ENCODE assay signal across 8 mouse cellular contexts in the genomic region with DNA sequence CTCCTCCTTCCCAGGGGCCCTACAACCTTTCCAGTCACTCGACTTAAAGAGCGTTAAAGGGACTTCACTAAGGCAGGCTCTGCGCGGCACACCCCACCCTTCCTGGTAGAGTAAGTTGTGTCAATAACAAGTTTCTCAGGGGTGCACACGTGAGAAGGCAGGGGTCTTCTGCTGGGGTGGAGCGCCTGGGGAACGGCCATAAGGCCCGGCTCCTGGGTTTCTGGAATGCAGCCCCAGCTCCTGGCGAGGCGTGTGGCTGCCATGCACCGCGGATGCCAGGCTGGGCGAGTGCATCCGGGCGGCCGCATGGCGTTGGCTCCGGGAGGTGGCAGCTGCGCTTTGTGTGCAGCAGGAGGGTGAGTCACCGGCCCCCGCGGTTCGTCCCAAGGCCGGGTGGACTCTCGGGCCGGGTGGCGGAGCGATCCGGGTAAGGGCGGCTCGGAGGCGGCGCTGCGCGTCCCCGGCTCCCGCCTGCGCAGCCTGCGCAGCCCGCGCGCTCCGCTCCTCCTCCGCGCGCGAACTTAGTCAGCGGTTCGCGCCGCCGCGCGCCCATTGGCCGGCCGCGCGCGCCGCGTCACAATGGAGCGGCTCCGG. TPM values are rescaled to one million over a fixed set of nuclear protein-coding genes. Genes with fewer than 3 reads are reported as not detected.
A peak's percentile ranks its signal among the peaks of the same experiment; 100 is the strongest.
DNase-seq lines count a peak whose midpoint lies in the region; ATAC-seq lines count a peak whose summit lies in the region.

A gene (plus strand): TSS at position 578 of the 594 bp plus-strand sequence.

- no peaks in the 10 kb centered on the region; the same call in 1 of the 2 replicates for H3K4me1 ChIP-seq in embryonic facial prominence, embryonic 11.5 days (ENCODE audit: control insufficient read depth, insufficient read depth, low read length)
- no peaks in the 10 kb centered on the region; the same call in 1 of the 2 replicates for H3K4me1 ChIP-seq in midbrain, embryonic 11.5 days (ENCODE audit: control insufficient read depth, insufficient read depth, low read length)

- no peaks in the 10 kb centered on the region for H3K36me3 ChIP-seq in embryonic facial prominence, embryonic 11.5 days (replicated peaks; ENCODE audit: control insufficient read depth, insufficient read depth, low read depth, low read length)
- H3K36me3 ChIP-seq in midbrain, embryonic 11.5 days (ENCODE audit: control insufficient read depth, insufficient read depth, low read length): no peaks in the 10 kb centered on the region

- under 1% methylated on average over 38 of the region's 63 CpGs for WGBS in embryonic facial prominence, embryonic 11.5 days
- WGBS in midbrain, embryonic 11.5 days: under 1% methylated on average over 58 of the region's 63 CpGs

- no peaks in the 10 kb centered on the region for H3K9me3 ChIP-seq in embryonic facial prominence, embryonic 11.5 days (replicated peaks; ENCODE audit: control insufficient read depth, low read length)
- H3K9me3 ChIP-seq in midbrain, embryonic 11.5 days (ENCODE audit: control insufficient read depth, low read length): peaks cover 5% of the 10 kb centered on the region; the same call in 1 of the 2 replicates

- H3K4me2 ChIP-seq in embryonic facial prominence, embryonic 11.5 days (ENCODE audit: low read depth, low read length): peak within 1 kb of the TSS; percentile 99
- peak within 1 kb of the TSS; percentile 96 for H3K4me2 ChIP-seq in midbrain, embryonic 11.5 days

- peak; percentile 94 for ATAC-seq in embryonic facial prominence, embryonic 11.5 days (replicated peaks; ENCODE audit: insufficient number of reproducible peaks, low FRiP score, low TSS enrichment, low read depth)
- peak; percentile 79 for ATAC-seq in granulocyte monocyte progenitor cell, adult 5-6 weeks (replicated peaks; ENCODE audit: poor library complexity, severe bottlenecking)
- ATAC-seq in midbrain, embryonic 11.5 days (ENCODE audit: low FRiP score): peak; percentile 96

- peak; percentile 97 for DNase-seq in adrenal gland, postnatal 14 days
- DNase-seq in embryonic facial prominence, embryonic 11.5 days (ENCODE audit: low spot score): peak; percentile 91
- DNase-seq in kidney, adult 11 months: peak; percentile 84
- DNase-seq in left cerebral cortex, postnatal 4 days: peak; percentile 79
- peak; percentile 98 for DNase-seq in midbrain, embryonic 11.5 days (ENCODE audit: low spot score, missing footprints)
- DNase-seq in right cerebral cortex, postnatal 4 days: peak; percentile 81
- DNase-seq in c-Kit-positive CD71-positive TER-119-positive erythroid progenitor cells, embryonic 14.5 days (ENCODE audit: low spot score): no peak

- intact Hi-C loops in left cerebral cortex, postnatal 4 days (cut with DNase I): no loop called here

- peak within 1 kb of the TSS; percentile 84 for H3K9ac ChIP-seq in embryonic facial prominence, embryonic 11.5 days (replicated peaks; ENCODE audit: low read length)
- H3K9ac ChIP-seq in midbrain, embryonic 11.5 days (ENCODE audit: low read length): peak within 1 kb of the TSS; percentile 95

- no peaks in the 10 kb centered on the region for H3K27me3 ChIP-seq in embryonic facial prominence, embryonic 11.5 days (ENCODE audit: control insufficient read depth, insufficient read depth, low read length)
- H3K27me3 ChIP-seq in midbrain, embryonic 11.5 days (ENCODE audit: control insufficient read depth, insufficient read depth, low read length): 0 out of 2 replicates have a peak, but pooled peaks cover 2% of the 10 kb centered on the region

- H3K27ac ChIP-seq in embryonic facial prominence, embryonic 11.5 days (replicated peaks; ENCODE audit: low read depth, low read length): no peak within 1 kb of the TSS
- H3K27ac ChIP-seq in midbrain, embryonic 11.5 days (ENCODE audit: low read depth, low read length): peak within 1 kb of the TSS; percentile 65

- H3K4me3 ChIP-seq in embryonic facial prominence, embryonic 11.5 days (ENCODE audit: low read depth, low read length): peak within 1 kb of the TSS; percentile 80
- peak within 1 kb of the TSS; percentile 82 for H3K4me3 ChIP-seq in midbrain, embryonic 11.5 days (ENCODE audit: low read depth, low read length)

RNA-seq across cellular contexts. Expression of the gene that starts here (rescaled TPM):
- total RNA-seq in adrenal gland, postnatal 14 days (2021): 86.3 and 88.5 TPM in 2 replicates
- polyA plus RNA-seq in embryonic facial prominence, embryonic 11.5 days (2014; fragmentation: Nextera tagmentation; extraction: Ambion mirVana): 7.6 and 8.4 TPM in 2 replicates
- total RNA-seq in granulocyte monocyte progenitor cell, adult 5-6 weeks (2014; fragmentation: Nextera tagmentation): 16.1 and 19.8 TPM in 2 replicates
- 6.5 and 9.7 TPM in 2 replicates for total RNA-seq in granulocyte monocyte progenitor cell, adult 5-6 weeks (2017)
- total RNA-seq in left cerebral cortex, postnatal 4 days (2021): 100 to 1,000 TPM; 105 to 108 TPM
- 13.3 and 13.8 TPM in 2 replicates for polyA plus RNA-seq in midbrain, embryonic 11.5 days (2014; fragmentation: Nextera tagmentation; extraction: Ambion mirVana)
